Mouse (Mus musculus): Measurements from ENCODE around the gene Gins3. TPM values are rescaled to one million over a fixed set of nuclear protein-coding genes. Genes with fewer than 3 reads are reported as not detected.
A peak's percentile ranks its signal among the peaks of the same experiment; 100 is the strongest.

The Gins3 gene
- polyA plus RNA-seq, 1 experiment from 2014 or later, result 32.1 TPM

- peaks cover 93% of the 10 kb centered on the region for H3K27me3 ChIP-seq (ENCODE audit: low read depth, poor library complexity, severe bottlenecking)
- H3K4me3 ChIP-seq, result peak overlapping the region; percentile 63
- 2% methylated on average over 39 of the region's 48 CpGs for WGBS
- H3K36me3 ChIP-seq, result no peaks in the 10 kb centered on the region
- no peaks in the 10 kb centered on the region for H3K9me3 ChIP-seq (replicated peaks)
- peaks cover 16% of the 10 kb centered on the region for H3K4me1 ChIP-seq
- peak; percentile 41 for DNase-seq (ENCODE audit: low spot score)
- peak overlapping the region; percentile 65 for H3K27ac ChIP-seq
Observed at GRCm38 (mm10) chr8:95677591-95678023, 44.4 kb downstream of the Gins3 start.

DNA sequence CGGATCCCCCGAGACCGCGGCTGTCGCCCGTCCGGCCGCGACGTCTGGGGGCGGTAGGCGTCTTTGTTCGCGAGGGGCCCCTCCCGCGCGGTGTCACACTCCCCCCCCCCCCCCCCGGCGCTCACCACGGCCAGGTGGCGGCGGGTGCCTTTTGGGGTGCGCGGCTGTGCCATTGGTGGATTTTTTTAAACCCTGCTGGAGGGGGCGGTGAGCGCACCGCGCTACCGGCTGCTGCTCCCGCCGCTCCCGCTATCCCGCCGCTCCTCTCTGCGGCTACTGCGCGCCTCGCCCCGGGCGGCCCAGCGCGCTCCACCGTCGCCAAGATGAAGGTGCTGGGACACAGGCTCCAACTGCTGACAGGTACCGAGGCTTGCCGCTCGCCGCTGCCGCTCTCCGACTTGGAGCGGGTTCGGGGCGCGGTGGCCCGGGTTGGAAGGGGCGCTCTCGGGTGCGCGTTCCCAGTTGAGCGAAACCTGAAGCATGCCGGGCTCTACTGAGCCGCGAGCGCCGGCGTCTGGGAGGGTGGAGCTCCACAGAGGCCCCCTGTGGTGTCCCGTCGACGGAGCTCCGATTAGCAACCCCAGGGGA lies 44.9 kb downstream of the Gins3 start:
- H3K4me3 ChIP-seq, result peak overlapping the region; percentile 63
- H3K27me3 ChIP-seq (ENCODE audit: low read depth, poor library complexity, severe bottlenecking), result peaks cover 88% of the 10 kb centered on the region
- H3K27ac ChIP-seq, result peak overlapping the region; percentile 65
- under 1% methylated on average over 50 of the region's 70 CpGs for WGBS
- no peaks in the 10 kb centered on the region for H3K9me3 ChIP-seq (replicated peaks)
- peaks cover 16% of the 10 kb centered on the region for H3K4me1 ChIP-seq
- peak; percentile 63 for DNase-seq (ENCODE audit: low spot score)
- no peaks in the 10 kb centered on the region for H3K36me3 ChIP-seq

DNA sequence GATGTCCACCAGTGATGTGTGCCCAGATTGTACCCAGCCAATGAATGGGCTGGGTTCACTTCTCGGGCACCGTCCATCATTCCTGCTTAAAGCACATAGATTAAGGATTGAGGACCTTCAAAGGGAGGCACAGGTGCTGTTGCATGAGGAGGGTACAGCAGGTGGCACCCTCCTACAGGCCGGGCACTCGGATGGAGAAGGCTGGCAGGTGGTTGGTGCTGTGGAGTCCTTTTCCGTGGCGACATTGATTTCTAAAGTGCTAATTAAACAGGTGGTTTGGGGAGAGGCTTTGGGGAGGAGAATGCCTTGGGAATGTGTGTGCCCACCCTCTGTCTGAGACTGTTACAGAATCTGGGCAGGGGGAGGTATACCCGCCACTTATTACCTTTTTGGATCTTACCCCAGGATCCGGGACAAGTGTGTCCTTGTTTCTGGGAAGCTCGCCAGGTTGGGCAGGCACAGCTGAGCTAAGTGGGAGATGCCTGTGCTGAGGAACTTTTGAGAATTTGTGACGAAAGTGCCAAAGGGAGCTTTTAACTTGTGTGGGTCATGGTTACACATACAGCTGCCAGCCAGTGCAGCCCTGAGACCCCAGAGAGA lies 54.9 kb downstream of the Gins3 start:
- no peak overlapping the region for H3K4me3 ChIP-seq
- 83% methylated on average over 10 of the region's 10 CpGs for WGBS
- H3K9me3 ChIP-seq (replicated peaks), result no peaks in the 10 kb centered on the region
- H3K4me1 ChIP-seq, result no peaks in the 10 kb centered on the region
- H3K27me3 ChIP-seq (ENCODE audit: low read depth, poor library complexity, severe bottlenecking), result peaks cover 15% of the 10 kb centered on the region
- no peak for DNase-seq (ENCODE audit: low spot score)
- H3K36me3 ChIP-seq, result no peaks in the 10 kb centered on the region
- H3K27ac ChIP-seq, result no peak overlapping the region

DNA sequence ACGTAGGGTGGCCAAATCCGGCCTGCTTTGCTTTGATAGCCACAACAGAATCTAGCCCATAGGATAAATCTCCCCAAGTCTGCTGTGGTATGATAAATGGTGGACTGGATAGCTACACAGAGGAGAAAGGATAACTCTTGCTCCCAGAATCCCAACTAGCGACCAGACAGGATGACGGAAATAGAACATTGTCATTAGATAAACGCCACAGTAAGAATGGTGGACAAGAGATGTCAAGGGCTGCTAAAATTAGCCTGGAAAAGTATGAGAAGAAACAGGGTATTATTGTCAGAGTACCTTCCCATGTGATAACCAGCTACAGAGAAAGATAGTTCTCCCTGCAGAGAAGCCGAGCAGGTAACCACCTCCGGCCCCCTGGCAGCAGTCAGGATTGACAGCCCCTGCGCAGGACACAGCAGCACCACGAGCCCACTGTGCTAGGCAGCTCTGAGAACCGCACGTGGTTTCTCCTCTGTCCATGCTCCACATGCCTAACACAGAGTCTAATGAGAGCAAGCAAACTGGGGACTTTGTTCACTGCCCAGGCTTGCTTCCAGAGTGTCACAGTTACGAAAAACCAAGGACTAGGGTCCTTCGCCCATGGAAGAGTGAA lies 57.8 kb downstream of the Gins3 start:
- no peak for DNase-seq (ENCODE audit: low spot score)
- Histone ChIP-seq H3K27me3 (ENCODE audit: low read depth, poor library complexity, severe bottlenecking) (peaks cover 39% of the 10 kb centered on the region), H3K4me3 (no peak overlapping the region), H3K27ac (no peak overlapping the region), H3K36me3 (no peaks in the 10 kb centered on the region), H3K9me3 (replicated peaks) (no peaks in the 10 kb centered on the region), H3K4me1 (peaks cover 9% of the 10 kb centered on the region)
- WGBS, result 81% methylated on average over 13 of the region's 13 CpGs

DNA sequence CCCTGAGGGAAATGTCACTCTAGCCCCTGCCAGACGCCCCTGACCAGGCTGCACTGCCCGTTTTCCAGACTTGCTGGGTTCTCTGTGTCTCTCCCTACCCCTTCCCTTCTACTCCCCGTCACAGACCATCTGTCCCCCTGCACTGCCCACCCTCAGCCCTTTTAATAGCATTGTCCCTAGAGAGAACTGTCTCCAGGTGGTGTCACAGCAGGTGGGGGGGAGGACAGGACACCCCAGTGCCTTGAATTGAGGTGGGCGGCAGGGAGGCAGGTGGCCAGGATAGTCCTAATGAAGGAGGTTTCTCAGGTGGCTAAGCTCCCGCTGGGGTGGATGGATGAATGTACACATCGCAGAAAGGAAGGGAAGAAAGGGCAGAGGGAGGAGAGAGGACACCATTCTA lies 61.4 kb downstream of the Gins3 start:
- Histone ChIP-seq H3K9me3 (replicated peaks) (no peaks in the 10 kb centered on the region), H3K4me1 (peaks cover 14% of the 10 kb centered on the region), H3K36me3 (no peaks in the 10 kb centered on the region), H3K4me3 (no peak overlapping the region), H3K27ac (no peak overlapping the region), H3K27me3 (ENCODE audit: low read depth, poor library complexity, severe bottlenecking) (peaks cover 54% of the 10 kb centered on the region)
- no peak for DNase-seq (ENCODE audit: low spot score)
- WGBS, result 22% methylated on average over 6 of the region's 6 CpGs

Other genes with a start within 250 kb of the Gins3 start
- 134 and 143 TPM in 2 replicates for gene Cfap20, start 198.6 kb upstream of the Gins3 start, polyA plus RNA-seq (2016; fragmentation: Nextera tagmentation; extraction: Ambion mirVana)
- 14.0 and 16.4 TPM in 2 replicates for gene Csnk2a2, start 143.4 kb upstream of the Gins3 start, polyA plus RNA-seq (2016; fragmentation: Nextera tagmentation; extraction: Ambion mirVana)
- 0.11 TPM in 1 of 2 replicates, not detected in the other for gene Ccdc113, start 99.4 kb upstream of the Gins3 start, polyA plus RNA-seq (2016; fragmentation: Nextera tagmentation; extraction: Ambion mirVana)
- not detected in 2 replicates for gene Prss54, start 57.1 kb upstream of the Gins3 start, polyA plus RNA-seq (2016; fragmentation: Nextera tagmentation; extraction: Ambion mirVana)
- gene Ndrg4, start 43.5 kb downstream of the Gins3 start, polyA plus RNA-seq (2016; fragmentation: Nextera tagmentation; extraction: Ambion mirVana), result 7.6 and 9.7 TPM in 2 replicates
- 16.7 and 22.6 TPM in 2 replicates for gene Setd6, start 82.4 kb downstream of the Gins3 start, polyA plus RNA-seq (2016; fragmentation: Nextera tagmentation; extraction: Ambion mirVana)
- gene Cnot1, start 174.0 kb downstream of the Gins3 start, polyA plus RNA-seq (2016; fragmentation: Nextera tagmentation; extraction: Ambion mirVana), result 107 and 119 TPM in 2 replicates
- gene Sap18b, start 191.9 kb downstream of the Gins3 start, polyA plus RNA-seq (2016; fragmentation: Nextera tagmentation; extraction: Ambion mirVana), result 387 and 427 TPM in 2 replicates
- gene Slc38a7, start 220.1 kb downstream of the Gins3 start, polyA plus RNA-seq (2016; fragmentation: Nextera tagmentation; extraction: Ambion mirVana), result 14.7 and 17.9 TPM in 2 replicates